Mouse (Mus musculus): ENCODE measurements around the gene Slc16a6. TPM values are rescaled to one million over a fixed set of nuclear protein-coding genes. Genes with fewer than 3 reads are reported as not detected.

Slc16a6 gene
- polyA plus RNA-seq, 1 experiment from 2014 or later: 3.2 TPM

- DNase-seq (ENCODE audit: low spot score): no peak
Measured at GRCm38 (mm10) chr11:109419961-109420566, 53.3 kb downstream of the Slc16a6 start.

GRCm38 (mm10) chr11:109419461-109419860, 53.9 kb downstream of the Slc16a6 start:
- H3K4me3 ChIP-seq (ENCODE audit: low read depth, low read length): no peak overlapping the region
- no peak overlapping the region for H3K27ac ChIP-seq (ENCODE audit: low read depth, low read length)
- H3K36me3 ChIP-seq (ENCODE audit: control insufficient read depth, insufficient read depth, low read length): no peaks in the 10 kb centered on the region
- no peaks in the 10 kb centered on the region for H3K27me3 ChIP-seq (ENCODE audit: control insufficient read depth, insufficient read depth, low read length)
- no peaks in the 10 kb centered on the region for H3K9me3 ChIP-seq (ENCODE audit: control insufficient read depth, low read length)
- no peak overlapping the region for H3K9ac ChIP-seq (ENCODE audit: low read length)
- DNase-seq (ENCODE audit: low spot score) (no peak), ATAC-seq (ENCODE audit: insufficient read depth, low FRiP score, low TSS enrichment) (no peak)
- H3K4me2 ChIP-seq (ENCODE audit: low read depth): no peak overlapping the region
- 53% methylated on average over 4 of the region's 4 CpGs for WGBS
- H3K4me1 ChIP-seq (ENCODE audit: control insufficient read depth, insufficient read depth, low read length): no peaks in the 10 kb centered on the region

More at GRCm38 (mm10) chr11:109419961-109420566, 53.3 kb downstream of the Slc16a6 start:
- 60% methylated on average over 16 of the region's 16 CpGs for WGBS
- H3K4me3 ChIP-seq (ENCODE audit: low read depth, low read length): no peak overlapping the region
- no peaks in the 10 kb centered on the region for H3K36me3 ChIP-seq (ENCODE audit: control insufficient read depth, insufficient read depth, low read length)
- H3K4me2 ChIP-seq (ENCODE audit: low read depth): no peak overlapping the region
- no peaks in the 10 kb centered on the region for H3K27me3 ChIP-seq (ENCODE audit: control insufficient read depth, insufficient read depth, low read length)
- no peaks in the 10 kb centered on the region for H3K4me1 ChIP-seq (ENCODE audit: control insufficient read depth, insufficient read depth, low read length)
- no peak overlapping the region for H3K9ac ChIP-seq (ENCODE audit: low read length)
- no peak for ATAC-seq (ENCODE audit: insufficient read depth, low FRiP score, low TSS enrichment)
- H3K9me3 ChIP-seq (ENCODE audit: control insufficient read depth, low read length): no peaks in the 10 kb centered on the region
- no peak overlapping the region for H3K27ac ChIP-seq (ENCODE audit: low read depth, low read length)

GRCm38 (mm10) chr11:109417472-109418040, 55.8 kb downstream of the Slc16a6 start:
- H3K27me3 ChIP-seq (ENCODE audit: control insufficient read depth, insufficient read depth, low read length): no peaks in the 10 kb centered on the region
- H3K4me2 ChIP-seq (ENCODE audit: low read depth): no peak overlapping the region
- no peak overlapping the region for H3K27ac ChIP-seq (ENCODE audit: low read depth, low read length)
- no peak for DNase-seq (ENCODE audit: low spot score)
- H3K9ac ChIP-seq (ENCODE audit: low read length): no peak overlapping the region
- H3K9me3 ChIP-seq (ENCODE audit: control insufficient read depth, low read length): no peaks in the 10 kb centered on the region
- H3K4me3 ChIP-seq (ENCODE audit: low read depth, low read length): no peak overlapping the region
- 91% methylated on average over 9 of the region's 9 CpGs for WGBS
- ATAC-seq (ENCODE audit: insufficient read depth, low FRiP score, low TSS enrichment): no peak
- H3K4me1 ChIP-seq (ENCODE audit: control insufficient read depth, insufficient read depth, low read length): no peaks in the 10 kb centered on the region
- H3K36me3 ChIP-seq (ENCODE audit: control insufficient read depth, insufficient read depth, low read length): no peaks in the 10 kb centered on the region

DNA sequence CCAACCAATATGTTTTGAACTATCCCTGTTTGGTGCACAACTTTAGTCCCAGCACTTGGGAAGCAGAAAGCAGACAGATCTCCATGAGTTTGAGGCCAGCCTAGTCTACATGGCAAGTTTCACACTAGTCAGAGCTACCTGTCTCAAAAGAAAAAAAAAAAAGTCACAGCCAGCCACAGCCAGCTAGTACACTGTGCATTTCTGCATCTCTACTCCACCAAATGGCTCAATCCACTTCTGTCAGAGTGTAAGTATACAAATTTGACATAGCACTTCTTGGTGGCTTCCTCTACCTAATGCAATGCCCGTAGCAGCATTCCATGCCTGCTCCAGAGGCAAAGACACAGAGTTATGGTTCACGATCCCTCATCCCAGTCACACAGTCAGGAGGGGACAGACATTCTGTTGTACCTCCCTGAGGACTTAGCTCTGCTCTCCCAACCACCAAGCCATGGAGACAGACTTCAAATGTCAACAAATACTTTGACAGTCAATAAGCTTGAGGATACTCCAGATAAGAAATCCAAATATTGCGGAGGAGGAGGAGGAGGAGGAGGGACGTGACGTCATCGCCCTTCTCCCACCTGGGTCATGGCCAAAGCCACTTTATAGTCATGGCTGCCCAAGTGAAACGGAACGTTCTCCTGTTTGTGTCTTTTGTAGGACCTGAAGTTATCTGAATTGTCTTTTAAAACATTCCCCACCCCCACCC, 56.5 kb downstream of the Slc16a6 start:
- WGBS: 90% methylated on average over 8 of the region's 8 CpGs
- no peaks in the 10 kb centered on the region for H3K9me3 ChIP-seq (ENCODE audit: control insufficient read depth, low read length)
- H3K27me3 ChIP-seq (ENCODE audit: control insufficient read depth, insufficient read depth, low read length): no peaks in the 10 kb centered on the region
- H3K4me2 ChIP-seq (ENCODE audit: low read depth): no peak overlapping the region
- DNase-seq (ENCODE audit: low spot score) (no peak), ATAC-seq (ENCODE audit: insufficient read depth, low FRiP score, low TSS enrichment) (no peak)
- H3K36me3 ChIP-seq (ENCODE audit: control insufficient read depth, insufficient read depth, low read length): no peaks in the 10 kb centered on the region
- no peak overlapping the region for H3K9ac ChIP-seq (ENCODE audit: low read length)
- H3K4me3 ChIP-seq (ENCODE audit: low read depth, low read length): no peak overlapping the region
- H3K4me1 ChIP-seq (ENCODE audit: control insufficient read depth, insufficient read depth, low read length): no peaks in the 10 kb centered on the region
- no peak overlapping the region for H3K27ac ChIP-seq (ENCODE audit: low read depth, low read length)

DNA sequence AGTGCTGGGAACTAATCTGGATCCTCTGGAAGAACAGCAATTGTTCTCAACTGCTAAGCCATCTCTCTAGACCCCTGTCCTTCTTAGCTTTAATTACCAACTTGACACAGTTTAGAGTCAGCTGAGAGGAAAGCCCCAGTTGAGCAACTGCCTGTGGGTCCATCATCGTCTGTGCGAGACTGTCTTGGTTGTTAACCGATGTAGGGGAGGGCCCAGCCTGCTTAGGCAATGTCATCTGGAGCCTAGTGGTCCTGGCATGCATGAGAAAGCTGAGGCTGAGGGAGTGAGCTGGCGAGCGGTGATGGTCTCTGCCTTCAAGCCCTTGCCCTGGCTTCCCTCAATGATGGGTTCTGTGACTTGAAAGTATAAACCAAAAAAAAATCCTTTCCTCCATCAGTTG, 58.6 kb downstream of the Slc16a6 start:
- Histone ChIP-seq H3K27me3 (ENCODE audit: control insufficient read depth, insufficient read depth, low read length) (no peaks in the 10 kb centered on the region), H3K9me3 (ENCODE audit: control insufficient read depth, low read length) (no peaks in the 10 kb centered on the region), H3K27ac (ENCODE audit: low read depth, low read length) (no peak overlapping the region), H3K36me3 (ENCODE audit: control insufficient read depth, insufficient read depth, low read length) (no peaks in the 10 kb centered on the region), H3K4me2 (ENCODE audit: low read depth) (no peak overlapping the region), H3K4me3 (ENCODE audit: low read depth, low read length) (no peak overlapping the region), H3K4me1 (ENCODE audit: control insufficient read depth, insufficient read depth, low read length) (no peaks in the 10 kb centered on the region), H3K9ac (ENCODE audit: low read length) (no peak overlapping the region)
- ATAC-seq (ENCODE audit: insufficient read depth, low FRiP score, low TSS enrichment) (no peak), DNase-seq (ENCODE audit: low spot score) (no peak)
- 94% methylated on average over 5 of the region's 5 CpGs for WGBS

DNA sequence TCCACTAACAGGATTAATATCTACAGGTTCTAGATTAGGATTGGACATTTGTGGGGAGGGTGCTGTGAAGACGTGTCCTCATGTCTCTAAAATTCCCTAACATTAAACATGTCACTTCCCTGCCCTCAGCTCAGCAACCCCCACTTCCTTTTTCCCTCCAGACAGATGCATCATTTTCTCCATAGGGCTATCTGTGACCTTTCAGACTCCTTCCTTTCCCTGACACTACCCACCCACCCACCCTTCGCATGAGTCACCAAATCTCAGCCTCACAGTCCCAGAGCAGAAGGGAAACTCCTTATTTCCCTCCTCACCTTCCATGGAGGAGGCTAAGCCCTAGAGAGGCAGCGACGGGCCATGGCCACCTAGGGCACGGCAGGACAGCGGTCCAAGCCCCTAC, 59.8 kb downstream of the Slc16a6 start, which contains the start of gene 9930022D16Rik:
TSS of gene 9930022D16Rik (plus strand) at position 301 of the 400 bp plus-strand sequence.
- Histone ChIP-seq H3K27me3 (ENCODE audit: control insufficient read depth, insufficient read depth, low read length) (no peaks in the 10 kb centered on the region), H3K9ac (ENCODE audit: low read length) (no peak within 1 kb of the TSS), H3K27ac (ENCODE audit: low read depth, low read length) (no peak within 1 kb of the TSS), H3K9me3 (ENCODE audit: control insufficient read depth, low read length) (no peaks in the 10 kb centered on the region), H3K36me3 (ENCODE audit: control insufficient read depth, insufficient read depth, low read length) (no peaks in the 10 kb centered on the region), H3K4me3 (ENCODE audit: low read depth, low read length) (no peak within 1 kb of the TSS), H3K4me1 (ENCODE audit: control insufficient read depth, insufficient read depth, low read length) (no peaks in the 10 kb centered on the region), H3K4me2 (ENCODE audit: low read depth) (no peak within 1 kb of the TSS)
- no peak for DNase-seq (ENCODE audit: low spot score)
- 89% methylated on average over 6 of the region's 6 CpGs for WGBS
- no peak for ATAC-seq (ENCODE audit: insufficient read depth, low FRiP score, low TSS enrichment)

- H3K9me3 ChIP-seq (ENCODE audit: control insufficient read depth, low read length): no peaks in the 10 kb centered on the region
- WGBS: 91% methylated on average over 15 of the region's 15 CpGs
- no peak for ATAC-seq (ENCODE audit: insufficient read depth, low FRiP score, low TSS enrichment)
Measured at GRCm38 (mm10) chr11:109410197-109410980, 63.0 kb downstream of the Slc16a6 start.

DNA sequence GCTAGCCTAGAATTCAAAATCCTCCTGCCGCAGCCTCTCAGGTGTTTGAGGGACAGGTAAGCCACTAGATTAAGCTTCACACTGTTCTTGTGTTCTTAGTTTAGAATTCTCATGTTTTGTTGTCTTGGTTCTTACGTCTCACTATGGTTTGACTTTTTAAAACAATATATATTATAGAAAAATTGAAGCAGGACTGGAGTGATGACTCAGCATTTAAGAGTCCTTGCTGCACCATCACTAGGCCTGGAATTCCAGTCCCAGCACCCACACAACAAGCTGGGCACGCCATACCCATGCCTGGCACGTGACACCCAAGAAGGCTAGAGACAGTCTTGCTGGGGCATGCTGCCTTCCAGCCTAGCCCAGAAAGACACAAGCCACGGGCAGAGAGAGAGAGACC, 67.0 kb downstream of the Slc16a6 start:
- H3K4me1 ChIP-seq (ENCODE audit: control insufficient read depth, insufficient read depth, low read length): no peaks in the 10 kb centered on the region
- no peaks in the 10 kb centered on the region for H3K36me3 ChIP-seq (ENCODE audit: control insufficient read depth, insufficient read depth, low read length)
- no peaks in the 10 kb centered on the region for H3K9me3 ChIP-seq (ENCODE audit: control insufficient read depth, low read length)
- DNase-seq (ENCODE audit: low spot score) (no peak), ATAC-seq (ENCODE audit: insufficient read depth, low FRiP score, low TSS enrichment) (no peak)
- H3K27ac ChIP-seq (ENCODE audit: low read depth, low read length): no peak overlapping the region
- no peak overlapping the region for H3K9ac ChIP-seq (ENCODE audit: low read length)
- H3K4me3 ChIP-seq (ENCODE audit: low read depth, low read length): no peak overlapping the region
- H3K4me2 ChIP-seq (ENCODE audit: low read depth): no peak overlapping the region
- no peaks in the 10 kb centered on the region for H3K27me3 ChIP-seq (ENCODE audit: control insufficient read depth, insufficient read depth, low read length)
- WGBS: 88% methylated on average over 5 of the region's 5 CpGs

More at GRCm38 (mm10) chr11:109410197-109410980, 63.0 kb downstream of the Slc16a6 start:
- no peak overlapping the region for H3K27ac ChIP-seq (ENCODE audit: low read depth, low read length)
- H3K27me3 ChIP-seq (ENCODE audit: control insufficient read depth, insufficient read depth, low read length): no peaks in the 10 kb centered on the region
- no peak overlapping the region for H3K9ac ChIP-seq (ENCODE audit: low read length)
- no peak for DNase-seq (ENCODE audit: low spot score)
- no peaks in the 10 kb centered on the region for H3K4me1 ChIP-seq (ENCODE audit: control insufficient read depth, insufficient read depth, low read length)
- no peaks in the 10 kb centered on the region for H3K36me3 ChIP-seq (ENCODE audit: control insufficient read depth, insufficient read depth, low read length)
- no peak overlapping the region for H3K4me3 ChIP-seq (ENCODE audit: low read depth, low read length)
- no peak overlapping the region for H3K4me2 ChIP-seq (ENCODE audit: low read depth)

Measured in neural tube, embryonic 11.5 days (tissue).